Mouse (Mus musculus) neural tube, embryonic 10.5 days (tissue): Measurements from ENCODE around the gene Tent4b.

Source experiments
- DNase-seq: peaks from one replicate; pipeline ENCODE4 v3.0.0-alpha.2; 2017; ENCODE audit warnings: low spot score; ENCODE audit errors: extremely low spot score

Tent4b gene

GRCm38 (mm10) chr8:88279220-88279619 lies 80.2 kb downstream of the Tent4b start:
- DNase-seq = no peak

- no peak for DNase-seq
Observed at GRCm38 (mm10) chr8:88279670-88280069, 80.7 kb downstream of the Tent4b start.

GRCm38 (mm10) chr8:88280904-88281303 lies 81.9 kb downstream of the Tent4b start:
- DNase-seq = no peak

GRCm38 (mm10) chr8:88282684-88283083 lies 83.7 kb downstream of the Tent4b start:
- DNase-seq = peak; percentile 69

GRCm38 (mm10) chr8:88283243-88284115 lies 84.5 kb downstream of the Tent4b start:
- no peak for DNase-seq

- no peak for DNase-seq
Observed at GRCm38 (mm10) chr8:88284738-88285137, 85.7 kb downstream of the Tent4b start.

GRCm38 (mm10) chr8:88285469-88286356 lies 86.7 kb downstream of the Tent4b start:
- no peak for DNase-seq

- no peak for DNase-seq
Observed at GRCm38 (mm10) chr8:88286421-88286960, 87.5 kb downstream of the Tent4b start.

- no peak for DNase-seq
Observed at GRCm38 (mm10) chr8:88288622-88289242, 89.7 kb downstream of the Tent4b start.

GRCm38 (mm10) chr8:88289901-88290300 lies 90.9 kb downstream of the Tent4b start:
- no peak for DNase-seq

- DNase-seq = no peak
Observed at GRCm38 (mm10) chr8:88290326-88291304, 91.6 kb downstream of the Tent4b start.

- DNase-seq = no peak
Observed at GRCm38 (mm10) chr8:88291305-88291690, 92.3 kb downstream of the Tent4b start.

GRCm38 (mm10) chr8:88292926-88293325 lies 93.9 kb downstream of the Tent4b start:
- no peak for DNase-seq

GRCm38 (mm10) chr8:88293590-88294356 lies 94.8 kb downstream of the Tent4b start:
- DNase-seq = no peak

GRCm38 (mm10) chr8:88294977-88295376 lies 96.0 kb downstream of the Tent4b start:
- DNase-seq = no peak

- DNase-seq = no peak
Observed at GRCm38 (mm10) chr8:88297976-88298732, 99.1 kb downstream of the Tent4b start.

- no peak for DNase-seq
Observed at GRCm38 (mm10) chr8:88298733-88299103, 99.7 kb downstream of the Tent4b start.

- no peak for DNase-seq
Observed at GRCm38 (mm10) chr8:88299907-88300603, 101.0 kb downstream of the Tent4b start.
